Mouse (Mus musculus) CH12.LX (cell line): ENCODE measurements around the gene Parm1. TPM values are rescaled to one million over a fixed set of nuclear protein-coding genes. Genes with fewer than 3 reads are reported as not detected.

Experiments
- DNase-seq: peaks from one replicate; pipeline ENCODE4 v3.0.0-alpha.2; 2013; ENCODE audit errors: extremely low read depth
- H3K27ac ChIP-seq: 2 replicates; pipeline ENCODE4 v1.5.1; 2012; ENCODE audit warnings: low read depth, mild to moderate bottlenecking, control low read depth, moderate library complexity; ENCODE audit not compliant: insufficient read depth
- H3K27me3 ChIP-seq: replicated peaks from 2 replicates; pipeline ENCODE3; 2012; ENCODE audit warnings: inconsistent platforms
- H3K36me3 ChIP-seq, 2 experiments: replicated peaks in 1 of 2; 2 replicates each; pipeline versions ENCODE3 to v1.6.1; 2012; ENCODE audit warnings: inconsistent platforms in 1 of 2, low read length in 1 of 2, mild to moderate bottlenecking in 1 of 2, mixed read lengths in 1 of 2, moderate library complexity in 1 of 2; ENCODE audit not compliant: control insufficient read depth in 1 of 2, insufficient read depth in 1 of 2
- H3K4me1 ChIP-seq, 2 experiments: 2 replicates each; pipeline ENCODE4 v1.6.1; 2012; ENCODE audit warnings: inconsistent platforms in 1 of 2, moderate library complexity in 1 of 2; ENCODE audit not compliant: insufficient read depth in 2 of 2, control insufficient read depth in 1 of 2
- H3K4me2 ChIP-seq: 2 replicates; pipeline ENCODE4 v1.6.1; 2012; ENCODE audit warnings: low read depth, mild to moderate bottlenecking, control low read depth; ENCODE audit not compliant: poor library complexity, insufficient read depth, severe bottlenecking
- H3K4me3 ChIP-seq, 3 experiments: fragments of 150-350 bp in 1 of 3; sonication (generic) in 1 of 3; replicated peaks in 1 of 3; 2 replicates each; pipeline versions ENCODE3 to v1.5.1; 2011 to 2012; ENCODE audit warnings: low read depth in 2 of 3, low read length in 2 of 3, mild to moderate bottlenecking in 2 of 3, moderate library complexity in 2 of 3, control low read depth in 1 of 3, improper control_type of control experiment in 1 of 3, inconsistent platforms in 1 of 3, mixed read lengths in 1 of 3; ENCODE audit not compliant: poor library complexity in 1 of 3
- H3K79me2 ChIP-seq: replicated peaks from 2 replicates; pipeline ENCODE4 v1.6.1; 2012; ENCODE audit warnings: mild to moderate bottlenecking, moderate library complexity; ENCODE audit not compliant: control insufficient read depth, poor library complexity, insufficient read depth, severe bottlenecking; ENCODE audit errors: extremely low read depth
- H3K9ac ChIP-seq: 2 replicates; pipeline ENCODE4 v1.6.1; 2012; ENCODE audit warnings: low read depth, mild to moderate bottlenecking, control low read depth, moderate library complexity; ENCODE audit not compliant: insufficient read depth
- H3K9me3 ChIP-seq: replicated peaks from 2 replicates; pipeline ENCODE3; 2012; ENCODE audit warnings: low read length, inconsistent platforms, mixed read lengths
- CHD1 ChIP-seq: IDR thresholded peaks from 2 replicates; pipeline ENCODE4 v1.6.1; 2012; ENCODE audit warnings: low read depth, low read length, improper control_type of control experiment, inconsistent platforms
- CHD2 ChIP-seq: IDR thresholded peaks from 2 replicates; pipeline ENCODE4 v1.6.1; 2011; ENCODE audit warnings: low read length, improper control_type of control experiment
- CTCF ChIP-seq, 2 experiments: IDR thresholded peaks in 1 of 2; conservative IDR thresholded peaks in 1 of 2; 2 replicates each; pipeline ENCODE4 v1.5.1; 2011 to 2012; ENCODE audit warnings: low read depth in 2 of 2, low read length in 2 of 2, improper control_type of control experiment in 1 of 2, inconsistent platforms in 1 of 2, mild to moderate bottlenecking in 1 of 2, moderate library complexity in 1 of 2
- EP300 ChIP-seq: IDR thresholded peaks from 2 replicates; pipeline ENCODE4 v1.6.1; 2011; ENCODE audit warnings: low read length, improper control_type of control experiment
- NELFE ChIP-seq: IDR thresholded peaks from 2 replicates; pipeline ENCODE4 v1.6.1; 2011; ENCODE audit warnings: low read depth, low read length, improper control_type of control experiment
- POLR2AphosphoS2 ChIP-seq: IDR thresholded peaks from 2 replicates; pipeline ENCODE4 v1.6.1; 2011; ENCODE audit warnings: low read depth, low read length, improper control_type of control experiment
- RAD21 ChIP-seq: IDR thresholded peaks from 2 replicates; pipeline ENCODE4 v1.6.1; 2011; ENCODE audit warnings: low read depth, mild to moderate bottlenecking, low read length, improper control_type of control experiment, moderate library complexity
- RCOR1 ChIP-seq: conservative IDR thresholded peaks from 2 replicates; pipeline ENCODE4 v1.6.1; 2012; ENCODE audit warnings: low read depth, mild to moderate bottlenecking, inconsistent platforms, low read length, improper control_type of control experiment
- SIN3A ChIP-seq: IDR thresholded peaks from 2 replicates; pipeline ENCODE4 v1.6.1; 2012; ENCODE audit warnings: low read length, improper control_type of control experiment, inconsistent platforms
- USF1 ChIP-seq: IDR thresholded peaks from 2 replicates; pipeline ENCODE4 v1.6.1; 2014; ENCODE audit warnings: low read depth, mild to moderate bottlenecking, inconsistent platforms, low read length, improper control_type of control experiment
- ZC3H11A ChIP-seq: IDR thresholded peaks from 2 replicates; pipeline ENCODE4 v1.6.1; 2012; ENCODE audit warnings: low read depth, mild to moderate bottlenecking, inconsistent platforms, low read length, improper control_type of control experiment
- ZMIZ1 ChIP-seq: IDR thresholded peaks from 2 replicates; pipeline ENCODE4 v1.6.1; 2012; ENCODE audit warnings: low read depth, mild to moderate bottlenecking, inconsistent platforms, low read length, improper control_type of control experiment
- dilution Hi-C: fragments of 300-500 bp; cut with MboI; formaldehyde crosslinking; loops from 2 replicates; pipeline ENCODE4 v1.14.3; 2020; ENCODE audit warnings: low sequenced_read_pairs; ENCODE audit not compliant: extremely low pct_unique_long_range_greater_than_20kb, extremely low pct_ligation_motif_present
- in situ Hi-C: fragments of 300-500 bp; cut with MboI; formaldehyde crosslinking; loops from 3 replicates; pipeline ENCODE4 v1.14.3; 2019; ENCODE audit warnings: low sequenced_read_pairs, low pct_ligation_motif_present, low pct_unique_long_range_greater_than_20kb, mixed read lengths
- polyA plus RNA-seq: library from polyadenylated mRNA; unstranded; fragments of >175 nt; gene quantifications from 2 replicates; pipeline ENCODE4 v1.2.1, GENCODE M21; 2012; ENCODE audit warnings: low read depth; ENCODE audit not compliant: insufficient read length
- total RNA-seq, 2 experiments: library from RNA; depleted of rRNA; stranded (reverse); fragments of 300-350 nt in 1 of 2; fragments of >200 nt in 1 of 2; gene quantifications; 2 replicates each; pipeline ENCODE4 v1.2.3; 2012 to 2014

Gene Parm1
- total and polyA plus RNA-seq, 3 experiments, result 0.85 to 2.6 (median 0.90) TPM

DNA sequence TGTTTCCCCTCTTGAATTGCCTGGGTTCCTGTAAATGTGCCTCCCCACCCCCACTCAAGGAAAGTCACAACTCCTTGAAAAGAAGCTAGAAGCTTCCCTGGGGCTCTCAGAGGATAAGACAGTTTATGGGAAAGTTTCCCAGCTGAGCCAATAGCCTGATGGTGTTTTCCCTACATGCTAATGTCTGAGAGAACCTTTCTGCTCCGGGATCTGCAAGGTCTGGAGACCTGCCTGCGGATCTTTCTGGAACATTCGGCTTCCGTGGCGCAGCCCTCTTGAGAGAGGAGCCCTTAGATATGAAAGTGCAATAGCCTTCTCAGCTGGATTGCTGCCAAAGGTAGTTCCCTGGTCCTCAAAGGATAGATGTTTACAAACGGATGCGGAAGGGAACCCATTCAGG lies 1.5 kb downstream of the Parm1 start:
- Histone ChIP-seq H3K4me1 (peaks cover 0 to 15% of the 10 kb centered on the region in 2 experiments; a peak in 3 of 4 replicates), H3K4me3 (no peak overlapping the region), H3K79me2 (no peaks in the 10 kb centered on the region), H3K9ac (no peak overlapping the region)
- in situ Hi-C loops, result no loop called here
- TF ChIP-seq POLR2AphosphoS2 (no peak), CHD1 (no peak)
- TF ChIP-seq, all 38 proteins: peak for 0
- Histone ChIP-seq H3K27ac (no peak overlapping the region), H3K9me3 (no peaks in the 10 kb centered on the region), H3K36me3 (no peaks in the 10 kb centered on the region), H3K27me3 (no peaks in the 10 kb centered on the region), H3K4me2 (no peak overlapping the region; the same call in 1 of the 2 replicates)
- dilution Hi-C loops, result no loop called here
- DNase-seq, result no peak

DNA sequence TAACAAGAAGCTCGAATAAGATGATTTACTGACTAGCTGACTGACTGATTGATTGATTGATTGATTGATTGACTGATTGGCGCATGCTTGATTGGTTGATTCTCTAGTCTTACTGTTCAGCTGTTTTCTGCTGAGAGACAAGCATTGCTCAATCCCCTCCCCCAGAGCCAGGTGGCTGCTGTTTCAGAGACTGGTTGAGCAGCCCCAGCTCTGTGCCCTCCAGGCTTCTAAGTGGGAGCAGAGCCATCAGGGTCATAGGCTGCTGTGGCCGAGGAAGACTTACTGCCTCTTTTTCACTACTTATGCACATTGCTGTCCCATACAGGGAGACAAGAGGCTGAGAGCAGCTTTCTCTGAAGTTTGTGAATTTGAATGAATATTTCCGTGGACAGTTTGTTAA lies 2.1 kb downstream of the Parm1 start:
- dilution Hi-C loops, result no loop called here
- no peak for TF ChIP-seq RCOR1
- TF ChIP-seq NELFE, result no peak
- TF ChIP-seq CTCF (conservative IDR thresholded peaks at IDR 0.05 in 1 of 2, IDR thresholded peaks at IDR 0.05 in 1 of 2; ENCODE audit: low read depth in 2 of 2, low read length in 2 of 2), result no peak
- no peak for TF ChIP-seq RAD21
- no peak for TF ChIP-seq ZMIZ1
- no peak for TF ChIP-seq CHD2
- TF ChIP-seq ZC3H11A, result no peak
- TF ChIP-seq USF1, result no peak
- H3K9me3 ChIP-seq, result no peaks in the 10 kb centered on the region
- no peak overlapping the region for H3K27ac ChIP-seq
- H3K36me3 ChIP-seq, result no peaks in the 10 kb centered on the region
- DNase-seq, result no peak
- peak overlapping the region; percentile 5; the same call in 1 of the 2 replicates for H3K4me2 ChIP-seq
- H3K27me3 ChIP-seq, result no peaks in the 10 kb centered on the region
- H3K4me3 ChIP-seq, result no peak overlapping the region
- H3K79me2 ChIP-seq, result no peaks in the 10 kb centered on the region
- in situ Hi-C loops, result no loop called here
- no peak overlapping the region for H3K9ac ChIP-seq
- H3K4me1 ChIP-seq, result peaks cover 0 to 15% of the 10 kb centered on the region in 2 experiments; a peak in 3 of 4 replicates

DNA sequence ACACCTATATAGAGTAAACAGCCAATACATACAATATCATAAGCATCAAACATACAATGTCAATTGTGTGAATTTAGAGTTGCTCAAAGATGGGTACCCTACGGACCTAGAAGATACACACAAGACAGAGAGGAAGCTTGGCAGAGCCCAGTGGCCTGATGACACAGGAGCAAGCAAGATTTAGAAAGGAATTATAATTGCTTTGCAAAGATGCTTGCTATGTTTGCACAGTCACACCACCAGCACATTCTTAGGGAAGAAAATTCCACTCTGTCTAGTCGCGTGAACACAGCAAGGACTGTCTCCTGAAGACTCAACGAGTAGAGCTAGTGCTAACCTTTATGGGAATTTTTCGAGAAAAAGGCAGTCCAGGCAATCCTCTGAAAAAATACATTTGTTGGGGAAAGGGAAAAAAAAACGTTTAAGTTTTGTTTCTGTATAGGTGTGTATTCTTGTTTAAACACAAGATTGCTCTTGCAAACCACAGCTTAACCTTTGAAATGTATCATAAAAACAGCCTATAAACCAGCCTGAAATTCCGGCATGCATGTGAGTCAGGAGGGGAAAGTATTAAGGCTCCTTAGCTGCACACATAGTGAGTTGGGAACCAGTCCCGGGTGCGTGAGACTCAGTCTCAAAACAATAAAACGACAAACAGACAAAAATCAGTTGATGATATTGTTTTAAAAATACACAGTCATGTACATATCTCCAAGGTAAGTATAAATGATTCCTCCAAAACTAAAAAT lies 15.5 kb downstream of the Parm1 start:
- Histone ChIP-seq H3K4me1 (no peaks in the 10 kb centered on the region), H3K9me3 (no peaks in the 10 kb centered on the region), H3K27me3 (no peaks in the 10 kb centered on the region), H3K4me3 (no peak overlapping the region), H3K4me2 (no peak overlapping the region), H3K79me2 (no peaks in the 10 kb centered on the region), H3K9ac (no peak overlapping the region), H3K27ac (no peak overlapping the region), H3K36me3 (no peaks in the 10 kb centered on the region)
- in situ Hi-C loops (no loop called here), dilution Hi-C loops (no loop called here)
- TF ChIP-seq SIN3A, result no peak
- TF ChIP-seq POLR2AphosphoS2, result no peak
- TF ChIP-seq NELFE, result no peak
- TF ChIP-seq CHD2, result no peak
- no peak for TF ChIP-seq EP300
- no peak for DNase-seq
